Mouse (Mus musculus) liver, embryonic 14.5 days (tissue): Measurements from ENCODE around the gene Rad17. TPM values are rescaled to one million over a fixed set of nuclear protein-coding genes. Genes with fewer than 3 reads are reported as not detected.

Experiments used
- ATAC-seq: fragments of 200-750 bp; cut with Nextera tagmentation; 2 replicates; pipeline ENCODE4 v1.8.0; 2017; ENCODE audit warnings: moderate number of reproducible peaks, mild to moderate bottlenecking, moderate library complexity; ENCODE audit not compliant: insufficient read depth
- DNase-seq, 3 experiments: peaks; one replicate each; pipeline ENCODE4 v3.0.0-alpha.2; 2012 to 2013; ENCODE audit warnings: low read depth in 3 of 3, low spot score in 3 of 3
- H3K27ac ChIP-seq: fragments of 300-500 bp; sonication (generic); 2 replicates; pipeline ENCODE4 v1.5.1; 2014; ENCODE audit warnings: moderate library complexity, mild to moderate bottlenecking, control low read depth, inconsistent platforms
- H3K27me3 ChIP-seq: fragments of 300-500 bp; sonication (generic); 2 replicates; pipeline ENCODE4 v1.6.1; 2014; ENCODE audit warnings: mild to moderate bottlenecking, low read length, moderate library complexity; ENCODE audit not compliant: control insufficient read depth, insufficient read depth
- H3K36me3 ChIP-seq: fragments of 300-500 bp; sonication (generic); replicated peaks from 2 replicates; pipeline ENCODE4 v1.6.1; 2014; ENCODE audit warnings: low read depth; ENCODE audit not compliant: control insufficient read depth, insufficient read depth
- H3K4me1 ChIP-seq, 2 experiments: fragments of 200-500 bp in 1 of 2; fragments of 300-500 bp in 1 of 2; sonication (generic) in 1 of 2; replicated peaks; 2 replicates each; pipeline ENCODE4 v1.6.1; 2012 to 2014; ENCODE audit warnings: antibody characterized with exemption in 1 of 2, inconsistent platforms in 1 of 2, low read length in 1 of 2; ENCODE audit not compliant: control insufficient read depth in 2 of 2, insufficient read depth in 2 of 2
- H3K4me2 ChIP-seq: fragments of 300-500 bp; sonication (generic); 2 replicates; pipeline ENCODE4 v1.6.1; 2014; ENCODE audit warnings: low read depth, mild to moderate bottlenecking, control low read depth, moderate library complexity
- H3K4me3 ChIP-seq, 2 experiments: fragments of 200-500 bp in 1 of 2; fragments of 300-500 bp in 1 of 2; sonication (generic) in 1 of 2; 2 replicates each; pipeline ENCODE4 v1.5.1; 2012 to 2014; ENCODE audit warnings: low read depth in 2 of 2, low read length in 2 of 2, mild to moderate bottlenecking in 2 of 2, control low read depth in 1 of 2, inconsistent platforms in 1 of 2, moderate library complexity in 1 of 2; ENCODE audit not compliant: insufficient read depth in 1 of 2
- H3K9ac ChIP-seq: fragments of 300-500 bp; sonication (generic); replicated peaks from 2 replicates; pipeline ENCODE4 v1.6.1; 2014; ENCODE audit warnings: mild to moderate bottlenecking, control low read depth, moderate library complexity
- H3K9me3 ChIP-seq: fragments of 300-500 bp; sonication (generic); 2 replicates; pipeline ENCODE4 v1.6.1; 2016; ENCODE audit warnings: low read length, mixed read lengths; ENCODE audit not compliant: control insufficient read depth
- CTCF ChIP-seq: IDR thresholded peaks from 2 replicates; pipeline ENCODE4 v1.5.1; 2016; ENCODE audit warnings: antibody characterized with exemption, low read depth, control low read depth
- EP300 ChIP-seq: IDR thresholded peaks from 2 replicates; pipeline ENCODE4 v1.6.1; 2016; ENCODE audit warnings: antibody characterized with exemption, low read depth
- WGBS: fragments of 180-500 bp; shearing (Covaris S2); extraction: QIAGEN DNeasy Blood & Tissue Kit; methylation state at CpG from one replicate; pipeline ENCODE4 v1.1.7; 2014; ENCODE audit not compliant: insufficient replicate concordance; 5-methylcytosine and 5-hydroxymethylcytosine counted together
- polyA plus RNA-seq, 2 experiments: library from polyadenylated mRNA; depleted of rRNA in 1 of 2; stranded (reverse) in 1 of 2; unstranded in 1 of 2; fragments of >200 nt; fragmentation: Nextera tagmentation in 1 of 2; extraction: Ambion mirVana in 1 of 2; gene quantifications; 2 replicates each; pipeline versions ENCODE4 v1.2.1 to v1.2.3; 2012 to 2014

Gene Rad17
- polyA plus RNA-seq, 2 experiments: 8.5 to 13.6 TPM

DNA sequence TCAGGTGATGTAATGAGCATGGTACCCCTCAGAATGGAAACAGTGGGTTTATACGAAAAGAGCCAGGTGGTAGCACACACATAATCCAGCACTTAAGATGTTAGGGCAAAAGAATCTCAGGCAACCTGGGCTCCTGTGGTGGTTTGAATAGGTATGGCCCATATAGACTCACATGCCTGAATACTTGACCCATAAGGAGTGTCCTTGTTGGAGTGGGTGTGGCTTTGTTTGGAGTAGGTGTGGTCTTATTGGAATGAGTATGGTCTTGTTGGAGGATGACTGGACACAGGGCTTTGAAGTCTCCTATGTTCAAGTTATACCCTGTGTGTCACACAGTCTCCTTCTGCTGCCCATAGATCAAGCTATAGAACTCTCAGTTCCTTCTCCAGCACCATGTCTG is 82.5 kb downstream of the Rad17 start:
- ATAC-seq (no peak), DNase-seq (no peak)
- H3K9me3 ChIP-seq: no peaks in the 10 kb centered on the region
- TF ChIP-seq CTCF (no peak), EP300 (no peak)
- no peaks in the 10 kb centered on the region for H3K4me1 ChIP-seq
- 87% methylated on average over 1 of the region's 1 CpGs for WGBS
- H3K27me3 ChIP-seq: no peaks in the 10 kb centered on the region
- no peak overlapping the region for H3K27ac ChIP-seq
- H3K9ac ChIP-seq: no peak overlapping the region
- no peak overlapping the region for H3K4me2 ChIP-seq
- no peak overlapping the region for H3K4me3 ChIP-seq
- no peaks in the 10 kb centered on the region for H3K36me3 ChIP-seq

Other genes with a start within 250 kb of the Rad17 start
- gene Naip1, start 198.2 kb downstream of the Rad17 start, polyA plus RNA-seq (2012; rRNA removed): 0.01 TPM in 2 replicates
- gene Naip1, start 198.2 kb downstream of the Rad17 start, polyA plus RNA-seq (2014; fragmentation: Nextera tagmentation; extraction: Ambion mirVana): not detected in 2 replicates
- 18.5 and 26.3 TPM in 2 replicates for gene Gtf2h2, start 158.5 kb downstream of the Rad17 start, polyA plus RNA-seq (2012; rRNA removed)
- gene Gtf2h2, start 158.5 kb downstream of the Rad17 start, polyA plus RNA-seq (2014; fragmentation: Nextera tagmentation; extraction: Ambion mirVana): 25.1 and 28.2 TPM in 2 replicates
- 2.1 and 2.4 TPM in 2 replicates for gene Ocln, start 98.3 kb downstream of the Rad17 start, polyA plus RNA-seq (2012; rRNA removed)
- 4.8 and 5.9 TPM in 2 replicates for gene Ocln, start 98.3 kb downstream of the Rad17 start, polyA plus RNA-seq (2014; fragmentation: Nextera tagmentation; extraction: Ambion mirVana)
- gene Marveld2, start 34.1 kb downstream of the Rad17 start, polyA plus RNA-seq (2012; rRNA removed): 3.0 and 4.0 TPM in 2 replicates
- 5.9 and 6.5 TPM in 2 replicates for gene Marveld2, start 34.1 kb downstream of the Rad17 start, polyA plus RNA-seq (2014; fragmentation: Nextera tagmentation; extraction: Ambion mirVana)
- gene Ak6, start 72 bp downstream of the Rad17 start, polyA plus RNA-seq (2012; rRNA removed): 74.2 and 111 TPM in 2 replicates
- gene Ak6, start 72 bp downstream of the Rad17 start, polyA plus RNA-seq (2014; fragmentation: Nextera tagmentation; extraction: Ambion mirVana): 183 and 191 TPM in 2 replicates
- gene Taf9, start 528 bp upstream of the Rad17 start, polyA plus RNA-seq (2012; rRNA removed): 5.5 and 10.0 TPM in 2 replicates
- 18.0 and 20.8 TPM in 2 replicates for gene Taf9, start 528 bp upstream of the Rad17 start, polyA plus RNA-seq (2014; fragmentation: Nextera tagmentation; extraction: Ambion mirVana)
- gene Ccdc125, start 18.7 kb upstream of the Rad17 start, polyA plus RNA-seq (2012; rRNA removed): 1.8 and 3.7 TPM in 2 replicates
- 3.4 and 4.2 TPM in 2 replicates for gene Ccdc125, start 18.7 kb upstream of the Rad17 start, polyA plus RNA-seq (2014; fragmentation: Nextera tagmentation; extraction: Ambion mirVana)
- gene Cdk7, start 79.9 kb upstream of the Rad17 start, polyA plus RNA-seq (2012; rRNA removed): 11.7 and 16.6 TPM in 2 replicates
- 36.7 and 40.2 TPM in 2 replicates for gene Cdk7, start 79.9 kb upstream of the Rad17 start, polyA plus RNA-seq (2014; fragmentation: Nextera tagmentation; extraction: Ambion mirVana)
- gene Mrps36, start 93.6 kb upstream of the Rad17 start, polyA plus RNA-seq (2012; rRNA removed): 33.5 and 56.1 TPM in 2 replicates
- 135 and 150 TPM in 2 replicates for gene Mrps36, start 93.6 kb upstream of the Rad17 start, polyA plus RNA-seq (2014; fragmentation: Nextera tagmentation; extraction: Ambion mirVana)
- 13.9 and 26.6 TPM in 2 replicates for gene Cenph, start 124.8 kb upstream of the Rad17 start, polyA plus RNA-seq (2012; rRNA removed)
- gene Cenph, start 124.8 kb upstream of the Rad17 start, polyA plus RNA-seq (2014; fragmentation: Nextera tagmentation; extraction: Ambion mirVana): 40.2 and 40.3 TPM in 2 replicates
- 100 and 123 TPM in 2 replicates for gene Ccnb1, start 135.5 kb upstream of the Rad17 start, polyA plus RNA-seq (2012; rRNA removed)
- 255 and 287 TPM in 2 replicates for gene Ccnb1, start 135.5 kb upstream of the Rad17 start, polyA plus RNA-seq (2014; fragmentation: Nextera tagmentation; extraction: Ambion mirVana)
- 15.6 and 20.6 TPM in 2 replicates for gene Slc30a5, start 182.4 kb upstream of the Rad17 start, polyA plus RNA-seq (2012; rRNA removed)
- gene Slc30a5, start 182.4 kb upstream of the Rad17 start, polyA plus RNA-seq (2014; fragmentation: Nextera tagmentation; extraction: Ambion mirVana): 27.4 and 30.4 TPM in 2 replicates